Mouse (Mus musculus) MEL (cell line): ENCODE results near the gene Msantd3. TPM values are rescaled to one million over a fixed set of nuclear protein-coding genes. Genes with fewer than 3 reads are reported as not detected.

ENCODE experiments used
- DNase-seq: peaks from one replicate; pipeline ENCODE4 v3.0.0; 2011; ENCODE audit warnings: low read depth, low spot score
- H3K27ac ChIP-seq: 2 replicates; pipeline ENCODE4 v1.5.1; 2012; ENCODE audit warnings: low read depth, mild to moderate bottlenecking, control low read depth, low read length, moderate library complexity; ENCODE audit not compliant: control insufficient read depth
- H3K27me3 ChIP-seq, 2 experiments: fragments of 150-350 bp in 1 of 2; sonication (generic) in 1 of 2; 2 replicates each; pipeline ENCODE4 v1.6.1; 2012; ENCODE audit warnings: low read length in 2 of 2, mild to moderate bottlenecking in 2 of 2, improper control_type of control experiment in 1 of 2, moderate library complexity in 1 of 2; ENCODE audit not compliant: insufficient read depth in 2 of 2, control insufficient read depth in 1 of 2
- H3K36me3 ChIP-seq, 2 experiments: 2 replicates each; pipeline ENCODE4 v1.6.1; 2012 to 2014; ENCODE audit warnings: low read length in 2 of 2, improper control_type of control experiment in 1 of 2, inconsistent platforms in 1 of 2, mild to moderate bottlenecking in 1 of 2; ENCODE audit not compliant: insufficient read depth in 2 of 2, control insufficient read depth in 1 of 2
- H3K4me1 ChIP-seq, 2 experiments: fragments of 150-350 bp in 1 of 2; sonication (generic) in 1 of 2; 2 replicates each; pipeline ENCODE4 v1.6.1; 2012; ENCODE audit warnings: low read length in 2 of 2, improper control_type of control experiment in 1 of 2, mild to moderate bottlenecking in 1 of 2; ENCODE audit not compliant: insufficient read depth in 2 of 2, control insufficient read depth in 1 of 2
- H3K4me3 ChIP-seq, 2 experiments: fragments of 150-350 bp in 1 of 2; sonication (generic) in 1 of 2; 2 replicates each; pipeline ENCODE4 v1.5.1; 2012; ENCODE audit warnings: low read depth in 2 of 2, low read length in 2 of 2, mild to moderate bottlenecking in 2 of 2, moderate library complexity in 2 of 2, control low read depth in 1 of 2, improper control_type of control experiment in 1 of 2; ENCODE audit not compliant: control insufficient read depth in 1 of 2, insufficient read depth in 1 of 2
- H3K79me2 ChIP-seq: 2 replicates; pipeline ENCODE4 v1.6.1; 2012; ENCODE audit warnings: mild to moderate bottlenecking, low read length, moderate library complexity; ENCODE audit not compliant: control insufficient read depth, poor library complexity, insufficient read depth
- H3K9ac ChIP-seq: 2 replicates; pipeline ENCODE4 v1.6.1; 2012; ENCODE audit warnings: low read depth, mild to moderate bottlenecking, control low read depth, low read length, moderate library complexity; ENCODE audit not compliant: control insufficient read depth, poor library complexity, severe bottlenecking
- H3K9me3 ChIP-seq: fragments of 150-350 bp; sonication (generic); replicated peaks from 2 replicates; pipeline ENCODE4 v1.6.1; 2012; ENCODE audit warnings: mild to moderate bottlenecking, low read length, improper control_type of control experiment, moderate library complexity; ENCODE audit not compliant: insufficient read depth
- BHLHE40 ChIP-seq: IDR thresholded peaks from 2 replicates; pipeline ENCODE4 v1.6.1; 2012; ENCODE audit warnings: low read depth, mild to moderate bottlenecking, inconsistent platforms, low read length, improper control_type of control experiment, borderline replicate concordance
- CHD2 ChIP-seq: IDR thresholded peaks from 2 replicates; pipeline ENCODE4 v1.6.1; 2011; ENCODE audit warnings: low read length, improper control_type of control experiment
- CTCF ChIP-seq, 3 experiments: IDR thresholded peaks in 2 of 3; conservative IDR thresholded peaks in 1 of 3; 2 replicates each; pipeline ENCODE4 v1.5.1; 2011 to 2012; ENCODE audit warnings: low read length in 3 of 3, low read depth in 2 of 3, mild to moderate bottlenecking in 2 of 3, improper control_type of control experiment in 1 of 3, inconsistent platforms in 1 of 3, mixed read lengths in 1 of 3, moderate library complexity in 1 of 3; ENCODE audit not compliant: control insufficient read depth in 1 of 3, insufficient read depth in 1 of 3, poor library complexity in 1 of 3, severe bottlenecking in 1 of 3
- ELF1 ChIP-seq: IDR thresholded peaks from 2 replicates; pipeline ENCODE4 v1.6.1; 2014; ENCODE audit warnings: low read depth, mild to moderate bottlenecking, inconsistent platforms, low read length, improper control_type of control experiment, moderate library complexity
- EP300 ChIP-seq, 2 experiments: IDR thresholded peaks; 2 replicates each; pipeline ENCODE4 v1.6.1; 2011; ENCODE audit warnings: improper control_type of control experiment in 2 of 2, low read length in 2 of 2, low read depth in 1 of 2, mild to moderate bottlenecking in 1 of 2
- ETS1 ChIP-seq: IDR thresholded peaks from 2 replicates; pipeline ENCODE4 v1.6.1; 2012; ENCODE audit warnings: low read depth, mild to moderate bottlenecking, inconsistent platforms, low read length, improper control_type of control experiment, moderate library complexity
- GATA1 ChIP-seq: IDR thresholded peaks from 2 replicates; pipeline ENCODE4 v1.6.1; 2011; ENCODE audit warnings: low read depth, low read length, improper control_type of control experiment
- JUND ChIP-seq: IDR thresholded peaks from 2 replicates; pipeline ENCODE4 v1.6.1; 2011; ENCODE audit warnings: low read depth, mild to moderate bottlenecking, improper control_type of control experiment, low read length
- KAT2A ChIP-seq: conservative IDR thresholded peaks from 2 replicates; pipeline ENCODE4 v1.6.1; 2012; ENCODE audit warnings: low read depth, low read length, improper control_type of control experiment, inconsistent platforms
- MAFK ChIP-seq: IDR thresholded peaks from 2 replicates; pipeline ENCODE4 v1.6.1; 2011; ENCODE audit warnings: low read depth, mild to moderate bottlenecking, low read length, improper control_type of control experiment, borderline replicate concordance
- MAX ChIP-seq: IDR thresholded peaks from 2 replicates; pipeline ENCODE4 v1.6.1; 2011; ENCODE audit warnings: low read length, improper control_type of control experiment
- MXI1 ChIP-seq: IDR thresholded peaks from 2 replicates; pipeline ENCODE4 v1.6.1; 2011; ENCODE audit warnings: mild to moderate bottlenecking, low read depth, low read length, improper control_type of control experiment
- MYB ChIP-seq: IDR thresholded peaks from 2 replicates; pipeline ENCODE4 v1.6.1; 2011; ENCODE audit warnings: mild to moderate bottlenecking, low read depth, low read length, improper control_type of control experiment
- MYC ChIP-seq: IDR thresholded peaks from 2 replicates; pipeline ENCODE4 v1.6.1; 2011; ENCODE audit warnings: low read depth, mild to moderate bottlenecking, low read length, improper control_type of control experiment, moderate library complexity
- NRF1 ChIP-seq: IDR thresholded peaks from 2 replicates; pipeline ENCODE4 v1.6.1; 2014; ENCODE audit warnings: low read depth, mild to moderate bottlenecking, inconsistent platforms, low read length, improper control_type of control experiment, moderate library complexity; ENCODE audit not compliant: poor library complexity, insufficient read depth, severe bottlenecking
- POLR2AphosphoS2 ChIP-seq: IDR thresholded peaks from 2 replicates; pipeline ENCODE4 v1.6.1; 2011; ENCODE audit warnings: low read length, improper control_type of control experiment
- POLR2AphosphoS5 ChIP-seq: IDR thresholded peaks from 2 replicates; pipeline ENCODE4 v1.6.1; 2012; ENCODE audit warnings: low read depth, borderline replicate concordance, mild to moderate bottlenecking, inconsistent platforms, low read length, moderate library complexity, mixed read lengths
- RAD21 ChIP-seq: IDR thresholded peaks from 2 replicates; pipeline ENCODE4 v1.6.1; 2011; ENCODE audit warnings: mild to moderate bottlenecking, low read depth, low read length, improper control_type of control experiment
- RCOR1 ChIP-seq: IDR thresholded peaks from 2 replicates; pipeline ENCODE4 v1.6.1; 2012; ENCODE audit warnings: low read depth, mild to moderate bottlenecking, inconsistent platforms, low read length, improper control_type of control experiment
- SMC3 ChIP-seq: IDR thresholded peaks from 2 replicates; pipeline ENCODE4 v1.6.1; 2011; ENCODE audit warnings: low read depth, low read length, improper control_type of control experiment
- TAL1 ChIP-seq: IDR thresholded peaks from 2 replicates; pipeline ENCODE4 v1.6.1; 2012; ENCODE audit warnings: mild to moderate bottlenecking, inconsistent platforms, low read length, moderate library complexity, mixed read lengths
- TBP ChIP-seq: IDR thresholded peaks from 2 replicates; pipeline ENCODE4 v1.8.0; 2011; ENCODE audit warnings: low read depth, low read length, improper control_type of control experiment
- UBTF ChIP-seq: IDR thresholded peaks from 2 replicates; pipeline ENCODE4 v1.6.1; 2012; ENCODE audit warnings: low read depth, mild to moderate bottlenecking, inconsistent platforms, low read length, improper control_type of control experiment, moderate library complexity, borderline replicate concordance; ENCODE audit not compliant: insufficient read depth
- USF1 ChIP-seq: IDR thresholded peaks from 2 replicates; pipeline ENCODE4 v1.6.1; 2014; ENCODE audit warnings: low read depth, mild to moderate bottlenecking, inconsistent platforms, low read length, improper control_type of control experiment, moderate library complexity
- USF2 ChIP-seq, 2 experiments: IDR thresholded peaks; 2 replicates each; pipeline ENCODE4 v1.6.1; 2011 to 2012; ENCODE audit warnings: improper control_type of control experiment in 2 of 2, low read length in 2 of 2, borderline replicate concordance in 1 of 2, inconsistent platforms in 1 of 2, low read depth in 1 of 2, mild to moderate bottlenecking in 1 of 2; ENCODE audit not compliant: insufficient read depth in 1 of 2
- ZC3H11A ChIP-seq: IDR thresholded peaks from 2 replicates; pipeline ENCODE4 v1.6.1; 2012; ENCODE audit warnings: low read depth, mild to moderate bottlenecking, inconsistent platforms, low read length, improper control_type of control experiment
- ZKSCAN1 ChIP-seq: IDR thresholded peaks from 2 replicates; pipeline ENCODE4 v1.6.1; 2012; ENCODE audit warnings: low read depth, mild to moderate bottlenecking, inconsistent platforms, low read length, improper control_type of control experiment, moderate library complexity
- ZNF384 ChIP-seq: IDR thresholded peaks from 2 replicates; pipeline ENCODE4 v1.6.1; 2012; ENCODE audit warnings: low read depth, mild to moderate bottlenecking, inconsistent platforms, low read length, improper control_type of control experiment
- polyA plus RNA-seq, 2 experiments: library from polyadenylated mRNA; stranded (reverse) in 1 of 2; unstranded in 1 of 2; fragments of >175 nt in 1 of 2; fragments of >200 nt in 1 of 2; gene quantifications; 2 replicates each; pipeline versions ENCODE4 v1.2.1 to v1.2.4; 2012; ENCODE audit warnings: low replicate concordance in 2 of 2, low read depth in 1 of 2; ENCODE audit not compliant: insufficient read length in 2 of 2, insufficient read depth in 1 of 2, missing spikeins in 1 of 2
- total RNA-seq: library from RNA; depleted of rRNA; stranded (reverse); fragments of 300-350 nt; gene quantifications from 2 replicates; pipeline ENCODE4 v1.2.3, GENCODE M21; 2012; rRNA removed

Gene Msantd3
- total RNA-seq: not detected in 2 replicates
- polyA plus RNA-seq: not detected

DNA sequence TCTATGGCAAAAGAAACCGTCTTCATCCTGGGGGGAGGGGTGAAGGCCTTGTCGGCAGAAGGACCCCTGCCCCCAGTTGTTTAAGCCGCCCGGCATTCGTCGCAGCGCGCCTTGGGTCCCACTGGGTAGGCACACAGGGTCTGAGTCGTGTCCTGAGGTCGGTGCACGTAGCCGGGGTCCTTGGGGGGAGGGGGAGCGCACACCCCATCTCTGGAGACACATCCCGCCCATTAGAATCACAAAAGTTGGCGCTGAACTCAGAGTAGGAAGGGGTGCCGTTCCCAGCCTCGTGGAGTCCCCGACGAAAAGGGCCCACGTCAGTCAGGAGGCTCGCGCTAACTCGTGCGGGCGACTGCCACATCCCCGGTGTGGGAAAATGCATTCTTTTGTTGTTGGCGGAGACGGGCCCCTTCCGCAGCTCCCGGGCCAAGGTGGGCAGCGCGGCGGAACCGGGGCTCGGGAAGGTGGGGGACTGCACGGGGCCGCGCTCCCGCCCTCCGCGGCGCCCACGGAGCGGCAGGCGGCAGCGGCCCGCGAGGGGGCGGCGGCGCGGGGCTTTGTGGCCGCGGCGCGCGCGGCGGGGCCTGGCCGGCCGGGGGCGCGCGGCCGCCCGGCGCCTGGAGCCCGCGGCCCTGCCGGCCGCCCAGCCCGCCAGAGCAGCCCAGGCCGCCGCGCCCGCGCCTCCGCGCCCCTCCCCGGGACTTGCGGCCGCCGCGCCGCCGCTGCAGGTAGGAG lies at the start of gene Msantd3:
Msantd3 (plus strand) TSS at position 95 of the 735 bp plus-strand sequence.
- Histone ChIP-seq H3K27me3 (no peaks in the 10 kb centered on the region), H3K9ac (no peak within 1 kb of the TSS), H3K9me3 (no peaks in the 10 kb centered on the region), H3K36me3 (no peaks in the 10 kb centered on the region), H3K4me1 (no peaks in the 10 kb centered on the region), H3K4me3 (no peak within 1 kb of the TSS), H3K79me2 (no peaks in the 10 kb centered on the region), H3K27ac (no peak within 1 kb of the TSS)
- DNase-seq: no peak
- no peak for TF ChIP-seq RCOR1
- TF ChIP-seq ZC3H11A: no peak
- TF ChIP-seq ZKSCAN1: no peak
- TF ChIP-seq EP300 (IDR thresholded peaks at IDR 0.05; ENCODE audit: low read depth in 1 of 2, low read length in 2 of 2): no peak
- TF ChIP-seq GATA1: no peak
- TF ChIP-seq USF1: no peak
- TF ChIP-seq MXI1: no peak
- no peak for TF ChIP-seq BHLHE40
- TF ChIP-seq UBTF: no peak
- TF ChIP-seq TAL1: no peak
- no peak for TF ChIP-seq NRF1
- no peak for TF ChIP-seq MAFK
- TF ChIP-seq MYC: no peak
- TF ChIP-seq CTCF (IDR thresholded peaks at IDR 0.05 in 2 of 3, conservative IDR thresholded peaks at IDR 0.05 in 1 of 3; ENCODE audit: control insufficient read depth in 1 of 3, insufficient read depth in 1 of 3, low read depth in 2 of 3, low read length in 3 of 3, poor library complexity in 1 of 3, severe bottlenecking in 1 of 3): no peak
- no peak for TF ChIP-seq SMC3
- no peak for TF ChIP-seq TBP
- no peak for TF ChIP-seq ELF1

DNA sequence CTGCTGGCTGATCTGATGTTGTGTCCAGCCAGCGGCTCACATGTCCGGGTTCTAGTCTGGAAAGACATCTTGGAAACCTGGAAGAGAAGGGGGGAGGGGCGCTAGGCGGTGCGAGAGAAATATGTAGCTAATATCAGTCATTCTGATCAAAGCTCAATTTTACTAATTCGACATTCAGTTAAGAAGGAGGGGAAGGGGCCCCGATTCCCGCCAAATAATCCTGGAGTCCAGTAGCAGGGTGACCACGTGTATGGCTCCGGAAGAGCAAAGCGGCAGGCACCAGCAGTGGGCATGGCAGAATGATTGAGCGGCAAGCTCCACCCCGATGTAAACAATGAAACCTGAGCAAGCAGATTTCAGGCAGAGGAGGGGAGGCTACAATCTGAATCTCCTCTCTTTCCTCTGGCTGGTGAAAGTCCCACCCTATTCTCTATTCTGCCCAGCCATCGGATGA lies 48.4 kb upstream of the Msantd3 start:
- Histone ChIP-seq H3K27ac (no peak overlapping the region), H3K4me1 (no peaks in the 10 kb centered on the region), H3K79me2 (no peaks in the 10 kb centered on the region), H3K27me3 (no peaks in the 10 kb centered on the region), H3K4me3 (no peak overlapping the region), H3K9me3 (no peaks in the 10 kb centered on the region), H3K36me3 (no peaks in the 10 kb centered on the region), H3K9ac (no peak overlapping the region)
- TF ChIP-seq POLR2AphosphoS2 (no peak), RAD21 (no peak), ETS1 (no peak), MXI1 (no peak), MAX (no peak), JUND (no peak), TAL1 (no peak), ZNF384 (no peak), KAT2A (no peak), CHD2 (no peak), ZC3H11A (no peak), MYB (no peak), BHLHE40 (no peak), GATA1 (no peak), POLR2AphosphoS5 (no peak), USF2 (IDR thresholded peaks at IDR 0.05; ENCODE audit: borderline replicate concordance in 1 of 2, insufficient read depth in 1 of 2, low read depth in 1 of 2, low read length in 2 of 2) (no peak), UBTF (no peak), USF1 (no peak), ZKSCAN1 (no peak), CTCF (IDR thresholded peaks at IDR 0.05 in 2 of 3, conservative IDR thresholded peaks at IDR 0.05 in 1 of 3; ENCODE audit: control insufficient read depth in 1 of 3, insufficient read depth in 1 of 3, low read depth in 2 of 3, low read length in 3 of 3, poor library complexity in 1 of 3, severe bottlenecking in 1 of 3) (no peak)
- no peak for DNase-seq
